Mouse (Mus musculus): ENCODE data around the gene Olfr586.

- TF ChIP-seq CTCF (IDR thresholded peaks at IDR 0.05; ENCODE audit: borderline replicate concordance, extremely low read depth, insufficient read depth, insufficient read length) = no peak
- no peak for TF ChIP-seq POLR2A (IDR thresholded peaks at IDR 0.05; ENCODE audit: borderline replicate concordance, extremely low read depth, insufficient read depth, insufficient read length, poor library complexity, severe bottlenecking)
Observed at GRCm38 (mm10) chr7:103156256-103156655, 30.8 kb upstream of the Olfr586 start, which contains the start of gene Olfr589.

Measured in brain, embryonic 14.5 days (tissue).